In the genomic region with DNA sequence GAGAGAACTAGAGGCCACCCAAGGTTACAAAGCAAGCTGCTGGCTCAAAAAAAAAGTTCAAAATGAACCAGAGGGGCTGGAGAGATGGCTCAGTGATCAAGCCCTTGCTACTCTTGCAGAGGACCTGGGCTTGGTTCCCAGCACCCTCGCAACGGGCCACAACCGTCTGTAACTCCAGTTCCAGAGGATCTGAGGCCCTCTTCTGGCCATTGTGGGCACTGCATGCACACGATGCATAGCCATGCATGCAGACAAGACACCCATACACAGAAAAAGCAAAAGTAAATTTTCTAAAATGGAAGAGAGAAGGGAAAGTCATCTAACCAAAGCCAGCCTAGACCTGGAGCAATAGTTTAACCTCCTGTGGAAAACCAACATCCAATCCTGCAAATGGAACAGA, we compare ENCODE assay signal across 23 mouse cellular contexts.
DNase-seq lines count a peak whose midpoint lies in the region; ATAC-seq and TF ChIP-seq lines count a peak whose summit lies in the region.
"Had no signal": no experiment of that assay in that cellular context is flagged by ENCODE, and none has a peak within 500 bp of the region (broad histone marks: within the 10 kb centered on the region; RNA-seq: fewer than 3 reads in every experiment).

No protein-coding gene starts in this region.

- 0 out of 2 replicates have a peak, but pooled peaks have one; percentile 2 for TF ChIP-seq CTCF in heart, adult 2 months (IDR thresholded peaks at IDR 0.05)
- TF ChIP-seq CTCF in liver, embryonic 14.5 days (IDR thresholded peaks at IDR 0.05; ENCODE audit: low read depth) = peak; percentile 54

- H3K4me2 ChIP-seq in liver, embryonic 14.5 days (ENCODE audit: low read depth) = no peak overlapping the region
- H3K4me2 ChIP-seq: heart, embryonic 13.5 days; hindbrain, embryonic 13.5 days; limb, embryonic 13.5 days had no signal

- no peak overlapping the region for H3K27ac ChIP-seq in heart, adult 2 months
- no peak overlapping the region for H3K27ac ChIP-seq in liver, embryonic 14.5 days
- H3K27ac ChIP-seq: embryonic facial prominence, embryonic 10.5 days; heart, embryonic 13.5 days; hindbrain, embryonic 13.5 days; limb, embryonic 13.5 days had no signal

- intact Hi-C loops in heart, adult 2 months (cut with DNase I) = no loop called here
- intact Hi-C loops in heart, postnatal 14 days (cut with DNase I) = no loop called here

- H3K36me3 ChIP-seq in heart, adult 2 months (ENCODE audit: control insufficient read depth, insufficient read depth, low read length) = no peaks in the 10 kb centered on the region
- no peaks in the 10 kb centered on the region for H3K36me3 ChIP-seq in liver, embryonic 14.5 days (replicated peaks; ENCODE audit: control insufficient read depth, insufficient read depth, low read depth)
- H3K36me3 ChIP-seq: embryonic facial prominence, embryonic 10.5 days; heart, embryonic 13.5 days; hindbrain, embryonic 13.5 days; limb, embryonic 13.5 days had no signal

- no peak for TF ChIP-seq EP300 in heart, adult 2 months (IDR thresholded peaks at IDR 0.05; ENCODE audit: insufficient read depth, low read depth, low read length)
- TF ChIP-seq EP300 in liver, embryonic 14.5 days (IDR thresholded peaks at IDR 0.05; ENCODE audit: low read depth) = no peak

- no peaks in the 10 kb centered on the region for H3K4me1 ChIP-seq in heart, adult 2 months (ENCODE audit: control insufficient read depth, insufficient read depth, low read length)
- H3K4me1 ChIP-seq in liver, embryonic 14.5 days (replicated peaks; ENCODE audit: control insufficient read depth in 2 of 2, insufficient read depth in 2 of 2, low read length in 1 of 2) = peaks cover 12 to 17% of the 10 kb centered on the region in 2 experiments
- H3K4me1 ChIP-seq: limb, embryonic 13.5 days had no signal

- no peak for TF ChIP-seq POLR2A in heart, adult 2 months (IDR thresholded peaks at IDR 0.05; ENCODE audit: insufficient read depth, low read depth, low read length)

- H3K9me3 ChIP-seq in liver, embryonic 14.5 days (ENCODE audit: control insufficient read depth, low read length) = peaks cover 4% of the 10 kb centered on the region

- WGBS in heart, adult 2 months = 92% methylated on average over 4 of the region's 4 CpGs
- 85% methylated on average over 4 of the region's 4 CpGs for WGBS in liver, embryonic 14.5 days (ENCODE audit: insufficient replicate concordance)

- DNase-seq in heart, adult 2 months = no peak
- DNase-seq in heart, postnatal 14 days = no peak
- DNase-seq in liver, embryonic 14.5 days (ENCODE audit: low read depth in 3 of 3, low spot score in 3 of 3) = no peak
- no peak for DNase-seq in liver
- DNase-seq in thymus, postnatal 4 days = peak; percentile 15
- no peak for DNase-seq in thymus, postnatal 10 days (ENCODE audit: low spot score in 2 of 2)
- DNase-seq in adrenal gland, postnatal 10 days = no peak
- DNase-seq: adrenal gland, postnatal 36 days; cerebellum, adult 11 months; cerebellum, adult 9-11 months; gastrocnemius, postnatal 25 days; heart, adult 18-20 months; heart, postnatal 36 days; kidney, postnatal 36 days; lung, adult 2 months; lung, postnatal 4 days had no signal

- no peaks in the 10 kb centered on the region for H3K79me2 ChIP-seq in heart, adult 2 months (replicated peaks; ENCODE audit: control insufficient read depth, insufficient read depth, low read length)

- H3K9ac ChIP-seq in heart, adult 2 months (ENCODE audit: low read depth, low read length) = no peak overlapping the region
- no peak overlapping the region for H3K9ac ChIP-seq in liver, embryonic 14.5 days (replicated peaks)
- H3K9ac ChIP-seq: heart, embryonic 13.5 days; hindbrain, embryonic 13.5 days; limb, embryonic 13.5 days had no signal

- no peak overlapping the region for H3K4me3 ChIP-seq in heart, adult 2 months
- H3K4me3 ChIP-seq in liver, embryonic 14.5 days (ENCODE audit: insufficient read depth in 1 of 2, low read depth in 2 of 2, low read length in 2 of 2) = no peak overlapping the region
- H3K4me3 ChIP-seq: embryonic facial prominence, embryonic 10.5 days; heart, embryonic 13.5 days; hindbrain, embryonic 13.5 days; limb, embryonic 13.5 days had no signal

- no peaks in the 10 kb centered on the region for H3K27me3 ChIP-seq in heart, adult 2 months (ENCODE audit: control insufficient read depth, insufficient read depth, low read length)
- no peaks in the 10 kb centered on the region for H3K27me3 ChIP-seq in liver, embryonic 14.5 days (ENCODE audit: control insufficient read depth, insufficient read depth, low read length)
- H3K27me3 ChIP-seq: heart, embryonic 13.5 days; hindbrain, embryonic 13.5 days; limb, embryonic 13.5 days had no signal

- ATAC-seq in liver, embryonic 14.5 days (ENCODE audit: insufficient read depth) = no peak
- no peak for ATAC-seq in frontal cortex, adult (ENCODE audit: low TSS enrichment)
- ATAC-seq: forebrain, embryonic 16.5 days; midbrain, embryonic 16.5 days had no signal
